Mouse (Mus musculus) intestine, postnatal 0 days (tissue): ENCODE measurements around the gene Kmt5b. TPM values are rescaled to one million over a fixed set of nuclear protein-coding genes. Genes with fewer than 3 reads are reported as not detected.

ENCODE experiments used
- ATAC-seq: fragments of 200-750 bp; cut with Nextera tagmentation; 2 replicates; pipeline ENCODE4 v1.8.0; 2017; ENCODE audit warnings: mild to moderate bottlenecking, moderate TSS enrichment, moderate library complexity
- H3K27ac ChIP-seq: fragments of 300-500 bp; sonication (generic); 2 replicates; pipeline ENCODE4 v1.5.1; 2014; ENCODE audit warnings: mild to moderate bottlenecking, low read depth, low read length, moderate library complexity
- H3K27me3 ChIP-seq: fragments of 300-500 bp; sonication (generic); replicated peaks from 2 replicates; pipeline ENCODE4 v1.6.1; 2014; ENCODE audit warnings: low read length, mixed read lengths; ENCODE audit not compliant: control insufficient read depth, insufficient read depth
- H3K36me3 ChIP-seq: fragments of 300-500 bp; sonication (generic); 2 replicates; pipeline ENCODE4 v1.6.1; 2014; ENCODE audit warnings: mild to moderate bottlenecking, moderate library complexity; ENCODE audit not compliant: control insufficient read depth, insufficient read depth
- H3K4me1 ChIP-seq: fragments of 300-500 bp; sonication (generic); replicated peaks from 2 replicates; pipeline ENCODE4 v1.6.1; 2014; ENCODE audit warnings: antibody characterized with exemption, low read length, mixed read lengths; ENCODE audit not compliant: control insufficient read depth, insufficient read depth
- H3K4me2 ChIP-seq: fragments of 300-500 bp; sonication (generic); replicated peaks from 2 replicates; pipeline ENCODE4 v1.6.1; 2014; ENCODE audit warnings: low read depth, mild to moderate bottlenecking, moderate library complexity
- H3K4me3 ChIP-seq: fragments of 300-500 bp; sonication (generic); 2 replicates; pipeline ENCODE4 v1.5.1; 2014; ENCODE audit warnings: low read depth, low read length
- H3K9ac ChIP-seq: fragments of 300-500 bp; sonication (generic); 2 replicates; pipeline ENCODE4 v1.6.1; 2014; ENCODE audit warnings: mild to moderate bottlenecking, low read depth, low read length
- H3K9me3 ChIP-seq: fragments of 300-500 bp; sonication (generic); 2 replicates; pipeline ENCODE4 v1.6.1; 2016; ENCODE audit warnings: mixed run types; ENCODE audit not compliant: control insufficient read depth
- CTCF ChIP-seq: sonication (generic); IDR thresholded peaks from 2 replicates; pipeline ENCODE4 v1.5.1; 2016; ENCODE audit warnings: low read depth, mild to moderate bottlenecking, control low read depth, antibody characterized with exemption, moderate library complexity
- WGBS: fragments of 180-500 bp; shearing (Covaris S2); extraction: QIAGEN DNeasy Blood & Tissue Kit; methylation state at CpG from one replicate; pipeline ENCODE4 v1.1.7; 2014; 5-methylcytosine and 5-hydroxymethylcytosine counted together
- polyA plus RNA-seq: library from polyadenylated mRNA; unstranded; fragments of >200 nt; fragmentation: Nextera tagmentation; extraction: Ambion mirVana; gene quantifications from 2 replicates; pipeline ENCODE4 v1.2.1, GENCODE M21; 2015

The Kmt5b gene
- polyA plus RNA-seq, 1 experiment from 2014 or later: 10.4 TPM

DNA sequence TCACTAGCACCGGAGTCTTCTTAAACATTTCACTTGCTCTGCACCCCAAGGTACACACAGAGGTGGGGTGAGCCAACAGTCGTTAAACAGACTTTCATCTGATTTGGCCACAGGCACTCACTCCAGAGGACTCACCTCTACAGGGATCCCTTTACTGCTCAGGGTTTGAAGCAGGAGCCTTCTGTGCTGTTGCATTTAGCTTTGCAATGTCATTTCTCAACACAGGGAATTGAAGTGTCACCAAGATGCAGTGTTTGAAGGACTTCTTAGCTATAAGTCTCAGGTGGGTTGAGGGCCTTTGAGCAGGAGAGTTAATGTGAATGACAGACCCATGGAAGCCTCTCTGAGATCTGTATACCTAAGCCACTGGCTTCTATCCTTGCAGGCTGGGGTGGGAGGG, 76.4 kb downstream of the Kmt5b start:
- H3K4me2 ChIP-seq: no peak overlapping the region
- no peak for TF ChIP-seq CTCF
- no peak overlapping the region for H3K27ac ChIP-seq
- no peak overlapping the region for H3K4me3 ChIP-seq
- whole genome bisulfite sequencing: 60% methylated on average over 2 of the region's 2 CpGs
- no peak overlapping the region for H3K9ac ChIP-seq
- no peaks in the 10 kb centered on the region for H3K27me3 ChIP-seq
- H3K9me3 ChIP-seq: no peaks in the 10 kb centered on the region
- peaks cover 4% of the 10 kb centered on the region; the same call in 1 of the 2 replicates for H3K4me1 ChIP-seq
- ATAC-seq: no peak
- H3K36me3 ChIP-seq: no peaks in the 10 kb centered on the region

- ATAC-seq: no peak
- Histone ChIP-seq H3K4me2 (no peak overlapping the region), H3K27ac (no peak overlapping the region), H3K36me3 (no peaks in the 10 kb centered on the region), H3K9ac (no peak overlapping the region), H3K4me1 (peaks cover 4% of the 10 kb centered on the region; the same call in 1 of the 2 replicates), H3K27me3 (no peaks in the 10 kb centered on the region), H3K4me3 (no peak overlapping the region), H3K9me3 (no peaks in the 10 kb centered on the region)
- TF ChIP-seq CTCF: no peak
- 97% methylated on average over 1 of the region's 1 CpGs for whole genome bisulfite sequencing
Observed at GRCm38 (mm10) chr19:3844836-3845235, 77.6 kb downstream of the Kmt5b start.

DNA sequence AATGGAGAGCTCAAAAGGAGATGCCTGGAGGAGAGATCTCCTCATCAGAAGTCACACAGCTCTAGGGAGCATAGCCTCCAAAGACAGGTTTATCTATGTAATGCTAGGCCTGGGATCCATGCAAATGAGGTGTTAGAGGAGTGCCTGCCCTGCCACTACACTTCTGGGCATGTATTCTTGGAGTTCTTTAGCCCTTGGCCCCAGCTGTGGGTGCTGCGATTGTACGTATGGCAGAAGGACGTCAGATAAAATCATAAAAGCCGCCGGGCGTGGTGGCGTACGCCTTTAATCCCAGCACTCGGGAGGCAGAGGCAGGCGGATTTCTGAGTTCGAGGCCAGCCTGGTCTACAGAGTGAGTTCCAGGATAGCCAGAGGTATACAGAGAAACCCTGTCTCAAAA, 78.1 kb downstream of the Kmt5b start:
- Histone ChIP-seq H3K9ac (no peak overlapping the region), H3K4me2 (no peak overlapping the region), H3K36me3 (no peaks in the 10 kb centered on the region), H3K9me3 (no peaks in the 10 kb centered on the region), H3K4me3 (no peak overlapping the region), H3K27me3 (no peaks in the 10 kb centered on the region), H3K27ac (no peak overlapping the region), H3K4me1 (peaks cover 3% of the 10 kb centered on the region; the same call in 1 of the 2 replicates)
- 76% methylated on average over 11 of the region's 11 CpGs for WGBS
- TF ChIP-seq CTCF: no peak
- no peak for ATAC-seq

DNA sequence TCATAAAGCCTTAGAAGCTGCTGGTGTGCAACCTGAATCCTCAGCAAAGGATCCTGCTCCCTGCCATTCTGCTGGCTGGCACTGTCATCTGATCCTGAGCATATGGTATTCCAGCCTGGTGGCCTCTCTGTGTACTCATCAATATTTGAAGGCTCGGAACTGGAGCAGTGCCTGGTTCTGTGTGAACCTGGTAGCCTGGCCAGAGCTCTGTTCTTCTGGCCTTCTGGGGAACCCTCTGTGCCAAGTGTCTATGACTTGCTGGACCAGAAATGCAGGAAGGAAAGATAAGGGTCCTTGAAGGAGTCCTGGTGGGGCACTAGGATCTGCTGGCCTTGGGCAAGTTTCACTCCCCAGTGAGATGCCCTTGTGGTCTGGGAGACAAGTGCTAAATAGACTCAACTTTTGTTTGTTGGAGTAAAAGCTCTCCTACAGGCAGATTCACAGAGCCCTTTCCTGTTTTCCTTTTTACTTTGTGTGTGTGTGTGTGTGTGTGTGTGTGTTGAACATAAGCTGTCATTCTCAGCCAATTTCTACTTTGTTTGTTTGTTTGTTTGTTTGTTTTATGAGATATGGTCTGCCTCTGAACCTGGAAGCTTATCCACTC, 78.7 kb downstream of the Kmt5b start:
- ATAC-seq: no peak
- Histone ChIP-seq H3K27ac (no peak overlapping the region), H3K36me3 (no peaks in the 10 kb centered on the region), H3K4me1 (peaks cover 4% of the 10 kb centered on the region; the same call in 1 of the 2 replicates), H3K4me2 (no peak overlapping the region), H3K27me3 (no peaks in the 10 kb centered on the region), H3K9me3 (no peaks in the 10 kb centered on the region), H3K9ac (no peak overlapping the region), H3K4me3 (no peak overlapping the region)
- 62% methylated on average over 1 of the region's 1 CpGs for WGBS
- no peak for TF ChIP-seq CTCF

- no peak overlapping the region for H3K9ac ChIP-seq
- no peaks in the 10 kb centered on the region for H3K27me3 ChIP-seq
- H3K4me1 ChIP-seq: peaks cover 5% of the 10 kb centered on the region; the same call in 1 of the 2 replicates
- no peak overlapping the region for H3K4me3 ChIP-seq
- ATAC-seq: no peak
- no peaks in the 10 kb centered on the region for H3K9me3 ChIP-seq
- TF ChIP-seq CTCF: no peak
- H3K36me3 ChIP-seq: no peaks in the 10 kb centered on the region
- 0 out of 2 replicates have a peak overlapping the region, but pooled peaks have one; percentile 5 for H3K27ac ChIP-seq
- H3K4me2 ChIP-seq: no peak overlapping the region
- WGBS: 68% methylated on average over 10 of the region's 10 CpGs
Observed at GRCm38 (mm10) chr19:3846676-3847604, 79.7 kb downstream of the Kmt5b start.

DNA sequence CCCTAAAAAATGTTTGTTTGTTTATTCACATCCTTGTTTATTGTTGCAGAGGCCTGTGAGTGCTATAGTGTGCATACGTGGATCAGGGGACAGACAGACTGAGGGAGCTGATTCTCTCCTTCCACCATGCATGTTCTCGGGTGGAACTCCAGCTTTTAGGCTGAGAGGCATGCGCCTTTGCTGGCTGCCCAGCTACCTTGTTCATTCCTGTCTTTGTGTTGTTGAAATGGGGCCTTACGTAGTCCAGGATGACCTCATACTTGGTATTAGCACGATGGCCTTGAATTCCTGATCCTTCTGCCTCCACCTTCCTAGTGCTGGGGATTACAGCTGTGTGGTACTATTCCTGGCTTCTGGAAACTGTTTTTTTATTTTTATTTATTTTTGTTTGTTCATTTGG, 80.5 kb downstream of the Kmt5b start:
- TF ChIP-seq CTCF: no peak

More for the DNA sequence above, 80.5 kb downstream of the Kmt5b start:
- WGBS: 74% methylated on average over 5 of the region's 5 CpGs
- Histone ChIP-seq H3K4me1 (peaks cover 5% of the 10 kb centered on the region; the same call in 1 of the 2 replicates), H3K4me3 (no peak overlapping the region), H3K4me2 (no peak overlapping the region), H3K27me3 (no peaks in the 10 kb centered on the region), H3K36me3 (no peaks in the 10 kb centered on the region), H3K9ac (no peak overlapping the region), H3K9me3 (no peaks in the 10 kb centered on the region), H3K27ac (0 out of 2 replicates have a peak overlapping the region, but pooled peaks have one; percentile 5)
- no peak for ATAC-seq
